Mouse (Mus musculus): Measurements from ENCODE around the gene Cd200. TPM values are rescaled to one million over a fixed set of nuclear protein-coding genes. Genes with fewer than 3 reads are reported as not detected.

Cd200 gene
- polyA plus RNA-seq, 1 experiment from 2014 or later: 108 TPM

GRCm38 (mm10) chr16:45397440-45397839 lies 11.4 kb downstream of the Cd200 start:
- TF ChIP-seq CTCF (IDR thresholded peaks at IDR 0.05; ENCODE audit: low read depth): no peak
- Histone ChIP-seq H3K4me3 (ENCODE audit: low read depth, low read length) (no peak overlapping the region), H3K36me3 (ENCODE audit: control insufficient read depth, insufficient read depth) (peaks cover 11% of the 10 kb centered on the region; the same call in 1 of the 2 replicates), H3K9me3 (ENCODE audit: control insufficient read depth) (no peaks in the 10 kb centered on the region), H3K9ac (ENCODE audit: low read depth, low read length) (no peak overlapping the region), H3K27me3 (replicated peaks; ENCODE audit: control insufficient read depth, insufficient read depth, low read length) (no peaks in the 10 kb centered on the region), H3K4me1 (replicated peaks; ENCODE audit: control insufficient read depth, insufficient read depth, low read length) (no peaks in the 10 kb centered on the region), H3K4me2 (replicated peaks; ENCODE audit: low read depth) (no peak overlapping the region), H3K27ac (ENCODE audit: low read depth, low read length) (no peak overlapping the region)
- 85% methylated on average over 2 of the region's 2 CpGs for WGBS
- no peak for ATAC-seq

- no peak for ATAC-seq
- 92% methylated on average over 6 of the region's 6 CpGs for WGBS
- no peak overlapping the region for H3K4me2 ChIP-seq (replicated peaks; ENCODE audit: low read depth)
- TF ChIP-seq CTCF (IDR thresholded peaks at IDR 0.05; ENCODE audit: low read depth): no peak
- H3K4me1 ChIP-seq (replicated peaks; ENCODE audit: control insufficient read depth, insufficient read depth, low read length): no peaks in the 10 kb centered on the region
- no peak overlapping the region for H3K4me3 ChIP-seq (ENCODE audit: low read depth, low read length)
- no peaks in the 10 kb centered on the region for H3K27me3 ChIP-seq (replicated peaks; ENCODE audit: control insufficient read depth, insufficient read depth, low read length)
- no peak overlapping the region for H3K9ac ChIP-seq (ENCODE audit: low read depth, low read length)
- no peak overlapping the region for H3K27ac ChIP-seq (ENCODE audit: low read depth, low read length)
- H3K9me3 ChIP-seq (ENCODE audit: control insufficient read depth): no peaks in the 10 kb centered on the region
- peaks cover 11% of the 10 kb centered on the region; the same call in 1 of the 2 replicates for H3K36me3 ChIP-seq (ENCODE audit: control insufficient read depth, insufficient read depth)
Measured at GRCm38 (mm10) chr16:45392246-45392645, 16.6 kb downstream of the Cd200 start.

GRCm38 (mm10) chr16:45391680-45392079 lies 17.2 kb downstream of the Cd200 start:
- peaks cover 11% of the 10 kb centered on the region; the same call in 1 of the 2 replicates for H3K36me3 ChIP-seq (ENCODE audit: control insufficient read depth, insufficient read depth)
- H3K27ac ChIP-seq (ENCODE audit: low read depth, low read length): no peak overlapping the region
- no peak overlapping the region for H3K4me2 ChIP-seq (replicated peaks; ENCODE audit: low read depth)
- no peak overlapping the region for H3K9ac ChIP-seq (ENCODE audit: low read depth, low read length)
- ATAC-seq: no peak
- H3K4me3 ChIP-seq (ENCODE audit: low read depth, low read length): no peak overlapping the region
- no peaks in the 10 kb centered on the region for H3K4me1 ChIP-seq (replicated peaks; ENCODE audit: control insufficient read depth, insufficient read depth, low read length)
- no peaks in the 10 kb centered on the region for H3K9me3 ChIP-seq (ENCODE audit: control insufficient read depth)
- WGBS: 86% methylated on average over 3 of the region's 3 CpGs
- TF ChIP-seq CTCF (IDR thresholded peaks at IDR 0.05; ENCODE audit: low read depth): no peak
- no peaks in the 10 kb centered on the region for H3K27me3 ChIP-seq (replicated peaks; ENCODE audit: control insufficient read depth, insufficient read depth, low read length)

GRCm38 (mm10) chr16:45390286-45390956 lies 18.4 kb downstream of the Cd200 start:
- no peak for ATAC-seq
- H3K4me2 ChIP-seq (replicated peaks; ENCODE audit: low read depth): no peak overlapping the region
- H3K4me3 ChIP-seq (ENCODE audit: low read depth, low read length): no peak overlapping the region
- H3K4me1 ChIP-seq (replicated peaks; ENCODE audit: control insufficient read depth, insufficient read depth, low read length): no peaks in the 10 kb centered on the region
- H3K9me3 ChIP-seq (ENCODE audit: control insufficient read depth): no peaks in the 10 kb centered on the region
- TF ChIP-seq CTCF (IDR thresholded peaks at IDR 0.05; ENCODE audit: low read depth): no peak
- H3K27me3 ChIP-seq (replicated peaks; ENCODE audit: control insufficient read depth, insufficient read depth, low read length): no peaks in the 10 kb centered on the region
- H3K9ac ChIP-seq (ENCODE audit: low read depth, low read length): no peak overlapping the region
- no peak overlapping the region for H3K27ac ChIP-seq (ENCODE audit: low read depth, low read length)
- H3K36me3 ChIP-seq (ENCODE audit: control insufficient read depth, insufficient read depth): peaks cover 11% of the 10 kb centered on the region; the same call in 1 of the 2 replicates
- WGBS: 86% methylated on average over 5 of the region's 5 CpGs

- no peak overlapping the region for H3K9ac ChIP-seq (ENCODE audit: low read depth, low read length)
- no peaks in the 10 kb centered on the region for H3K27me3 ChIP-seq (replicated peaks; ENCODE audit: control insufficient read depth, insufficient read depth, low read length)
- TF ChIP-seq CTCF (IDR thresholded peaks at IDR 0.05; ENCODE audit: low read depth): no peak
- H3K4me3 ChIP-seq (ENCODE audit: low read depth, low read length): no peak overlapping the region
- ATAC-seq: no peak
- no peak overlapping the region for H3K4me2 ChIP-seq (replicated peaks; ENCODE audit: low read depth)
- H3K4me1 ChIP-seq (replicated peaks; ENCODE audit: control insufficient read depth, insufficient read depth, low read length): no peaks in the 10 kb centered on the region
- H3K36me3 ChIP-seq (ENCODE audit: control insufficient read depth, insufficient read depth): peaks cover 11% of the 10 kb centered on the region; the same call in 1 of the 2 replicates
- no peak overlapping the region for H3K27ac ChIP-seq (ENCODE audit: low read depth, low read length)
- 89% methylated on average over 2 of the region's 2 CpGs for WGBS
- H3K9me3 ChIP-seq (ENCODE audit: control insufficient read depth): no peaks in the 10 kb centered on the region
Measured at GRCm38 (mm10) chr16:45389833-45390232, 19.0 kb downstream of the Cd200 start.

- no peak overlapping the region for H3K27ac ChIP-seq (ENCODE audit: low read depth, low read length)
- no peak overlapping the region for H3K4me2 ChIP-seq (replicated peaks; ENCODE audit: low read depth)
- TF ChIP-seq CTCF (IDR thresholded peaks at IDR 0.05; ENCODE audit: low read depth): no peak
- no peak for ATAC-seq
- H3K4me1 ChIP-seq (replicated peaks; ENCODE audit: control insufficient read depth, insufficient read depth, low read length): no peaks in the 10 kb centered on the region
- WGBS: 83% methylated on average over 2 of the region's 2 CpGs
- H3K4me3 ChIP-seq (ENCODE audit: low read depth, low read length): no peak overlapping the region
- H3K27me3 ChIP-seq (replicated peaks; ENCODE audit: control insufficient read depth, insufficient read depth, low read length): no peaks in the 10 kb centered on the region
- 0 out of 2 replicates have a peak, but pooled peaks cover 5% of the 10 kb centered on the region for H3K36me3 ChIP-seq (ENCODE audit: control insufficient read depth, insufficient read depth)
- no peaks in the 10 kb centered on the region for H3K9me3 ChIP-seq (ENCODE audit: control insufficient read depth)
- no peak overlapping the region for H3K9ac ChIP-seq (ENCODE audit: low read depth, low read length)
Measured at GRCm38 (mm10) chr16:45389041-45389440, 19.8 kb downstream of the Cd200 start.
